Mouse (Mus musculus) myocyte (in vitro differentiated cells): ENCODE results near the gene Gtf3c5.

Source experiments
- E2F4 ChIP-seq: IDR thresholded peaks from one replicate; pipeline ENCODE4 v1.6.1; 2011; ENCODE audit warnings: mild to moderate bottlenecking, control low read depth, moderate library complexity; ENCODE audit not compliant: insufficient read depth
- POLR2A ChIP-seq: IDR thresholded peaks from one replicate; pipeline ENCODE4 v1.6.1; 2011; ENCODE audit warnings: low read depth, mild to moderate bottlenecking, control low read depth, moderate library complexity; ENCODE audit not compliant: insufficient read length

- TF ChIP-seq POLR2A (no peak), E2F4 (no peak)
Observed at GRCm38 (mm10) chr2:28592809-28593208, 9.3 kb upstream of the Gtf3c5 start.
